Mouse (Mus musculus) forebrain, embryonic 14.5 days (tissue): ENCODE measurements around the gene H2-K1. TPM values are rescaled to one million over a fixed set of nuclear protein-coding genes. Genes with fewer than 3 reads are reported as not detected.

ENCODE experiments used
- ATAC-seq: fragments of 200-750 bp; cut with Nextera tagmentation; 2 replicates; pipeline ENCODE4 v1.8.0; 2017; ENCODE audit warnings: mild to moderate bottlenecking, moderate library complexity
- DNase-seq: peaks from one replicate; pipeline ENCODE4 v3.0.0-alpha.2; 2015; ENCODE audit warnings: low spot score
- H3K27ac ChIP-seq: fragments of 300-500 bp; sonication (generic); 2 replicates; pipeline ENCODE4 v1.5.1; 2014; ENCODE audit warnings: low read depth, mild to moderate bottlenecking, control low read depth, low read length, moderate library complexity
- H3K27me3 ChIP-seq: fragments of 300-500 bp; sonication (generic); replicated peaks from 2 replicates; pipeline ENCODE4 v1.6.1; 2014; ENCODE audit warnings: low read length, control low read depth, mixed read lengths; ENCODE audit not compliant: control insufficient read depth, insufficient read depth
- H3K36me3 ChIP-seq: fragments of 300-500 bp; sonication (generic); 2 replicates; pipeline ENCODE4 v1.6.1; 2014; ENCODE audit warnings: low read length, control low read depth; ENCODE audit not compliant: control insufficient read depth, insufficient read depth
- H3K4me1 ChIP-seq: fragments of 300-500 bp; sonication (generic); 2 replicates; pipeline ENCODE4 v1.6.1; 2014; ENCODE audit warnings: antibody characterized with exemption, low read length, control low read depth; ENCODE audit not compliant: control insufficient read depth, insufficient read depth
- H3K4me2 ChIP-seq: fragments of 300-500 bp; sonication (generic); 2 replicates; pipeline ENCODE4 v1.6.1; 2014; ENCODE audit warnings: mild to moderate bottlenecking, control low read depth, low read length
- H3K4me3 ChIP-seq: fragments of 300-500 bp; sonication (generic); 2 replicates; pipeline ENCODE4 v1.5.1; 2014; ENCODE audit warnings: low read depth, low read length, control low read depth
- H3K9ac ChIP-seq: fragments of 300-500 bp; sonication (generic); 2 replicates; pipeline ENCODE4 v1.6.1; 2014; ENCODE audit warnings: mild to moderate bottlenecking, low read length, control low read depth, moderate library complexity
- H3K9me3 ChIP-seq: fragments of 300-500 bp; sonication (generic); replicated peaks from 2 replicates; pipeline ENCODE4 v1.6.1; 2016; ENCODE audit warnings: low read length, control low read depth, mixed read lengths; ENCODE audit not compliant: control insufficient read depth
- WGBS: fragments of 180-500 bp; shearing (Covaris S2); extraction: QIAGEN DNeasy Blood & Tissue Kit; methylation state at CpG from one replicate; pipeline ENCODE4 v1.1.7; 2014; 5-methylcytosine and 5-hydroxymethylcytosine counted together
- polyA plus RNA-seq: library from polyadenylated mRNA; unstranded; fragments of >200 nt; fragmentation: Nextera tagmentation; extraction: Ambion mirVana; gene quantifications from 2 replicates; pipeline ENCODE4 v1.2.1, GENCODE M21; 2014

H2-K1 gene
- polyA plus RNA-seq, 1 experiment from 2014 or later: 14.2 TPM

- no peaks in the 10 kb centered on the region for H3K27me3 ChIP-seq
- peak within 1 kb of the TSS; percentile 95 for H3K4me2 ChIP-seq
- peak within 1 kb of the TSS; percentile 97 for H3K9ac ChIP-seq
- H3K36me3 ChIP-seq: peaks cover 39% of the 10 kb centered on the region
- peaks cover 25% of the 10 kb centered on the region for H3K4me1 ChIP-seq
- no peaks in the 10 kb centered on the region for H3K9me3 ChIP-seq
- peak within 1 kb of the TSS; percentile 98 for H3K27ac ChIP-seq
- DNase-seq (peak; percentile 95), ATAC-seq (peak; percentile 73)
- H3K4me3 ChIP-seq: peak within 1 kb of the TSS; percentile 76
- WGBS: 1% methylated on average over 47 of the region's 58 CpGs
These were observed 24.2 kb upstream of the H2-K1 start, which contains the start of gene Ring1 for GRCm38 (mm10) chr17:34024317-34024821. Gene Ring1 (minus strand): TSS chr17:34024680.

DNA sequence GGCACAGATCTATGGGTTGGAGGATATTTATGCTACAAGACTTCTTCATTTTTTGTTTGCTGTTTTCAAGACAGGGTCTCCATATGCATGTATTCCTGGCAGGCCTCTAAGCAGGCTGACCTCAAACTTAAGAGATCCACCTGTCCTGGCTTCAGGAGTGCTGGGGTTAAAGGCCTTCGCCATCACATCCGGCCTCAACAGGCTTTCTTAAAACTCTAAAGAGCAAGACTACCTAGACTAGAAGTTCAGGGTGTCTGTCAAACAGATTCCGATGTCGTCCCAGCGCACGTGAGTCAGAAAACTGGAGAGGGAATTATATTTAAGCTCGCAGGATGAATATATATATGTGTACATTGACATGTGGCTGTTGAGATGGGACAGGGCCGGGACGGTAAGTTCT is 23.5 kb upstream of the H2-K1 start:
- Histone ChIP-seq H3K4me1 (peaks cover 25% of the 10 kb centered on the region), H3K36me3 (peaks cover 32% of the 10 kb centered on the region), H3K4me3 (peak overlapping the region; percentile 76), H3K27ac (peak overlapping the region; percentile 98), H3K9me3 (no peaks in the 10 kb centered on the region), H3K9ac (peak overlapping the region; percentile 97), H3K27me3 (no peaks in the 10 kb centered on the region), H3K4me2 (peak overlapping the region; percentile 95)
- ATAC-seq (no peak), DNase-seq (no peak)
- WGBS: 65% methylated on average over 9 of the region's 9 CpGs

GRCm38 (mm10) chr17:34022987-34023386 is 22.8 kb upstream of the H2-K1 start:
- no peak overlapping the region for H3K4me3 ChIP-seq
- peaks cover 26% of the 10 kb centered on the region for H3K36me3 ChIP-seq
- H3K4me2 ChIP-seq: no peak overlapping the region
- WGBS: 97% methylated on average over 20 of the region's 20 CpGs
- no peak overlapping the region for H3K27ac ChIP-seq
- no peak for DNase-seq
- no peaks in the 10 kb centered on the region for H3K27me3 ChIP-seq
- peaks cover 18% of the 10 kb centered on the region for H3K4me1 ChIP-seq
- H3K9ac ChIP-seq: no peak overlapping the region
- H3K9me3 ChIP-seq: no peaks in the 10 kb centered on the region
- ATAC-seq: no peak

DNA sequence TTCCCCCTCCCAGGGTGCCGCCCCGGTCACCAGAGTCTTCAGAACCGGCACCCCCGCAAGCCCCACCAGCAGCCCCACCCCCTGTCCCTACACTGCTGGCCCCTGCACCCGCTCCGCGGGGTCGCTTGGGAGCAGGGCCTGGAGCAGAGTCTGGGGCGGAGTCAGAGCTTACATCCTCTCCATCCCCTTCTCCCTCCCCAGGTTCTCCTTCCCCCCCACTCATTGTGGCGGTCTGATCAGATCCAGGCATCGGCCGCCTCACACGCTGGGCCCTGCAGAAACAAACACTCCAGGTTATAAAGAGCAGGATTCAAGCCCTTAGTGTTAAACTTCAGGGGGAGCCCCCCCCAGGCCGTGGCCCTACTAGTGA is 22.3 kb upstream of the H2-K1 start:
- no peak overlapping the region for H3K4me2 ChIP-seq
- H3K9me3 ChIP-seq: no peaks in the 10 kb centered on the region
- H3K36me3 ChIP-seq: peaks cover 26% of the 10 kb centered on the region
- no peak overlapping the region for H3K9ac ChIP-seq
- H3K4me1 ChIP-seq: peaks cover 18% of the 10 kb centered on the region
- ATAC-seq: no peak
- 97% methylated on average over 14 of the region's 14 CpGs for WGBS
- no peaks in the 10 kb centered on the region for H3K27me3 ChIP-seq
- no peak overlapping the region for H3K4me3 ChIP-seq
- H3K27ac ChIP-seq: no peak overlapping the region
- DNase-seq: no peak

DNA sequence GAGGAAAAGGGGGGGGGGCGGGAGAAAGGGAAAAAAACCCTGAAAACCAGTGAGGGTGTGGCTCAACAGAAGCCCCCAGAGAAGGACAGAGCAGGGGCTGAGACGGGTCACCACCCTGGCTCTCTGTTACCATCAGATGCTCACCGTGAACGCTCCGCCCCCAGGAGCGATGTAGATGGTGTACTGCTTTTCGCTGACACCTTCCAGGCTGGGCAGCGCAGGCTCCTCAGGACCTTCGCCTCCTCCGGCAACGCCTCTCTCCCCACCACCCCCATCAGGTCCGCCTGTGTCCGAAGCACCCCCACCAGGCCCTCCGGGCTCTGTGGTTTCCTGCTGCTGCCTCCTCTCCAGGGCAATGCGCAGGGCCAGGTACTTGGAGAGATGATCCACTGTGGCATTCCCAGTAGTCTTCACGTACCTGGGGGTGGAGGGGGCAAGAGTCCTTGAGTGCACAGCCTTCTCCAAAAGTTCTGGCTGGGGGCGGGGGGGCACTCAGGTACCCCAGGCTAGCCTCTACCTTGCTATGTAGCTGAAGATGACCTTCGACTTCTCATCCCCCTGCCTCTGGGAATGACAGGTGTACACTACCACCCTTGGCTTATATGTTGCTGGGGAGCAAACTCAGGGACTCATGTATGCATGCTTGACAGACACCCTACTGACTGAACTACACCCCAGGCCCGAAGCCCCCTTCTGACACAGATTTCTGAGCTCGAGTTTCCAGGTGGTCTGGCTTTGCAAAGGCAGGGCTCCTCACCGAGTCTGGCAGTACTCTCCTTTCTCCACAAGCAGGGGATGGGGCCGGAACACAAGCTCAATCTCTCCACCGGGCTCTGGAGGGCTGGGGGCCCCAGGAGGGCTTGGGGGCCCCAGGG is 21.6 kb upstream of the H2-K1 start:
- Histone ChIP-seq H3K4me3 (no peak overlapping the region), H3K36me3 (peaks cover 26% of the 10 kb centered on the region), H3K27me3 (no peaks in the 10 kb centered on the region), H3K4me2 (no peak overlapping the region), H3K9ac (no peak overlapping the region), H3K9me3 (no peaks in the 10 kb centered on the region), H3K27ac (no peak overlapping the region), H3K4me1 (peaks cover 14% of the 10 kb centered on the region)
- DNase-seq: no peak
- WGBS: 95% methylated on average over 23 of the region's 23 CpGs
- no peak for ATAC-seq

DNA sequence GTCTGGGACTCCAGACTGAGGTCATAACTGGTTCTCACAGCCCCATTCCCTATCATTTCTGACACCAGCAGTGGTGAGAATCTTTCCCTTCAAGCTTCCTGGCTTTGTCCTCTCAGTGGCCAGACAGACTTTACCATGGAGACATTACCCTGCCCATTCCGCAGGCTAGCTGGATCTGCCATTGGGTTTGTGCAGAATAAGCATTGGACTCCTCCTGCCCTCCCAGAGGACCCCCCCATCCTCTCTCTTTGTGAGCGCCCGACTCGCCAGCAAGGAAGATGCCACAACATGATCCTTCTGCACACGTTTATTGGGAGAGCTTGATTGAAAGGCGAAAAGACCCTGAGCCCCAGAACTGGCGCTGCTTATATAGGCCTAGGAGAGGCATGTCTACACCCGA is 13.3 kb upstream of the H2-K1 start:
- no peak for ATAC-seq
- Histone ChIP-seq H3K36me3 (no peaks in the 10 kb centered on the region), H3K9me3 (peaks cover 2% of the 10 kb centered on the region; the same call in 1 of the 2 replicates), H3K4me3 (no peak overlapping the region), H3K27ac (no peak overlapping the region), H3K4me2 (no peak overlapping the region), H3K27me3 (no peaks in the 10 kb centered on the region), H3K4me1 (no peaks in the 10 kb centered on the region), H3K9ac (no peak overlapping the region)
- DNase-seq: no peak
- WGBS: over 99% methylated on average over 8 of the region's 8 CpGs

DNA sequence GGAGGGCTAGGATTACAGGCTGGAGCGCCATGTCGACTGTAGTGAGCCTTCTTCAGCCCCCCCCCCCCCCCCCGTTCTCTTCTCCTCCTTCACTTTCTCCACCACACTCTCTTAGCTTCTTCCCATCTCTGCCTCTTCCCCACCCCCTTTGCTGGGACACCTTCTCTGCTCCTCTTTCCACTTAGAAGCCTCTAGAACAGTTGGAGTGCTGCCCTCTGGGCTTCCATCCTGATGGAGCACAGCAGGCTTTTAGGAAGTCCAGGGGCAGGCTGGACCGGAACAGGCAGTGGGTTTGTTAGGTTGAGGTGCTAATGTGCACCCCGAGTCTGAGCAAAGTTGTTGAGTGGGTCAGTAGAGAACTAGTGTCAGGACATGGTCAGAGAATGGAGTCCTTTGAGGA is 10.0 kb upstream of the H2-K1 start:
- Histone ChIP-seq H3K4me1 (no peaks in the 10 kb centered on the region), H3K9ac (no peak overlapping the region)
- no peak for DNase-seq

GRCm38 (mm10) chr17:34006570-34006969 is 6.4 kb upstream of the H2-K1 start:
- Histone ChIP-seq H3K4me3 (no peak overlapping the region), H3K9me3 (no peaks in the 10 kb centered on the region), H3K36me3 (no peaks in the 10 kb centered on the region), H3K27ac (no peak overlapping the region), H3K4me1 (no peaks in the 10 kb centered on the region), H3K9ac (no peak overlapping the region), H3K27me3 (no peaks in the 10 kb centered on the region), H3K4me2 (no peak overlapping the region)
- ATAC-seq: no peak
- no peak for DNase-seq
- 66% methylated on average over 2 of the region's 2 CpGs for WGBS

More for the DNA sequence above, 10.0 kb upstream of the H2-K1 start:
- WGBS: 81% methylated on average over 5 of the region's 5 CpGs
- ATAC-seq: no peak
- Histone ChIP-seq H3K4me3 (no peak overlapping the region), H3K27ac (no peak overlapping the region), H3K27me3 (no peaks in the 10 kb centered on the region), H3K9me3 (no peaks in the 10 kb centered on the region; the same call in 1 of the 2 replicates), H3K4me2 (no peak overlapping the region), H3K36me3 (no peaks in the 10 kb centered on the region)

GRCm38 (mm10) chr17:34003426-34003825 is 3.3 kb upstream of the H2-K1 start:
- 7% methylated on average over 5 of the region's 5 CpGs for WGBS
- Histone ChIP-seq H3K9ac (no peak overlapping the region), H3K4me2 (no peak overlapping the region), H3K36me3 (no peaks in the 10 kb centered on the region), H3K4me3 (no peak overlapping the region), H3K4me1 (peaks cover 6% of the 10 kb centered on the region; the same call in 1 of the 2 replicates), H3K27me3 (0 out of 2 replicates have a peak, but pooled peaks cover 11% of the 10 kb centered on the region), H3K9me3 (no peaks in the 10 kb centered on the region), H3K27ac (no peak overlapping the region)
- DNase-seq (peak; percentile 52), ATAC-seq (no peak)
